Mouse (Mus musculus) forebrain, embryonic 14.5 days (tissue): Measurements from ENCODE around the gene Barhl2. TPM values are rescaled to one million over a fixed set of nuclear protein-coding genes. Genes with fewer than 3 reads are reported as not detected.

Experiments used
- ATAC-seq: fragments of 200-750 bp; cut with Nextera tagmentation; 2 replicates; pipeline ENCODE4 v1.8.0; 2017; ENCODE audit warnings: mild to moderate bottlenecking, moderate library complexity
- DNase-seq: peaks from one replicate; pipeline ENCODE4 v3.0.0-alpha.2; 2015; ENCODE audit warnings: low spot score
- H3K27ac ChIP-seq: fragments of 300-500 bp; sonication (generic); 2 replicates; pipeline ENCODE4 v1.5.1; 2014; ENCODE audit warnings: low read depth, mild to moderate bottlenecking, control low read depth, low read length, moderate library complexity
- H3K27me3 ChIP-seq: fragments of 300-500 bp; sonication (generic); replicated peaks from 2 replicates; pipeline ENCODE4 v1.6.1; 2014; ENCODE audit warnings: low read length, control low read depth, mixed read lengths; ENCODE audit not compliant: control insufficient read depth, insufficient read depth
- H3K36me3 ChIP-seq: fragments of 300-500 bp; sonication (generic); 2 replicates; pipeline ENCODE4 v1.6.1; 2014; ENCODE audit warnings: low read length, control low read depth; ENCODE audit not compliant: control insufficient read depth, insufficient read depth
- H3K4me1 ChIP-seq: fragments of 300-500 bp; sonication (generic); 2 replicates; pipeline ENCODE4 v1.6.1; 2014; ENCODE audit warnings: antibody characterized with exemption, low read length, control low read depth; ENCODE audit not compliant: control insufficient read depth, insufficient read depth
- H3K4me2 ChIP-seq: fragments of 300-500 bp; sonication (generic); 2 replicates; pipeline ENCODE4 v1.6.1; 2014; ENCODE audit warnings: mild to moderate bottlenecking, control low read depth, low read length
- H3K4me3 ChIP-seq: fragments of 300-500 bp; sonication (generic); 2 replicates; pipeline ENCODE4 v1.5.1; 2014; ENCODE audit warnings: low read depth, low read length, control low read depth
- H3K9ac ChIP-seq: fragments of 300-500 bp; sonication (generic); 2 replicates; pipeline ENCODE4 v1.6.1; 2014; ENCODE audit warnings: mild to moderate bottlenecking, low read length, control low read depth, moderate library complexity
- H3K9me3 ChIP-seq: fragments of 300-500 bp; sonication (generic); replicated peaks from 2 replicates; pipeline ENCODE4 v1.6.1; 2016; ENCODE audit warnings: low read length, control low read depth, mixed read lengths; ENCODE audit not compliant: control insufficient read depth
- WGBS: fragments of 180-500 bp; shearing (Covaris S2); extraction: QIAGEN DNeasy Blood & Tissue Kit; methylation state at CpG from one replicate; pipeline ENCODE4 v1.1.7; 2014; 5-methylcytosine and 5-hydroxymethylcytosine counted together
- polyA plus RNA-seq: library from polyadenylated mRNA; unstranded; fragments of >200 nt; fragmentation: Nextera tagmentation; extraction: Ambion mirVana; gene quantifications from 2 replicates; pipeline ENCODE4 v1.2.1, GENCODE M21; 2014

Barhl2 gene
- polyA plus RNA-seq, 1 experiment from 2014 or later: 1.9 TPM

DNA sequence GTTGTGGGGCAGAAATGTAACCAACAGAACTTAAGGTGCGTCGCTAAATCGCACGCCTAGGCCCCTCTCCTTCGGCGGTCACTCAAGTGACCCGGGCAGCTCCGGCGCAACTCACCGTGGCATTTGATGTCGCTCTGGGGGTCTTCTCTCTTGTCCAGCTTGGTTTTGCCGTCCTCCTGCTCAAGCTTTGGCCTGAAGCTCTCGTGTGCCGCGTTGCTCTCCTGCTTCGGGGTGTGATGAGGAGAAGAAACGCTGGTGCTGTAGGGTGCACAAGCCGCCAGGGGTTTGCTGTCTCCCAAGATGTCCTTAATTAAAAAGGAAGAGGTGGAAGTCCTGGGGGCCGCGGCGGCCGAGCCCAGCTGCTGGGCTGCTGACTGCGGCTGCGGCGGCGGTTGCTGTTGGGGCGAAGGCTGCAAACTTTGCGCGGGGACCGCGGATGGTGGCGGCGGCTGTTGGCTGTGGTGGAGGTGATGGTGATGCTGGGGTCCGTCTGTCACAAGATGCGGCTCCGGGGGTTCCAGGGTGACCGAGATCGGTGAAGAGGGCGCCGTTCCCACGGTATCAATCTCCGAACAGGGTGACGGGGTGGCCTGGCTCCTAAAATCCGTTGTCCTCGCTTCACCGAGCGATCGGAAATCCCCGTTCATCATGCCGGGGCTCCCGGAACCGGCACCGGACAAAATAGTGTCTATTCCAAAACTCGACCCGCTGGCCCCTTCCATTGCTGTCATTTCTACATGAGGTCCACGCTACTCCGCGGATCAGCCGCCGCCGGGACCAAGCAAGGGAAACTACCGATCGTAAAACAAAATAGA is 648 bp downstream of the Barhl2 start:
- Histone ChIP-seq H3K36me3 (no peaks in the 10 kb centered on the region), H3K27ac (peak overlapping the region; percentile 27; the same call in 1 of the 2 replicates), H3K4me3 (peak overlapping the region; percentile 45), H3K4me2 (peak overlapping the region; percentile 84), H3K9me3 (no peaks in the 10 kb centered on the region), H3K9ac (peak overlapping the region; percentile 52), H3K27me3 (peaks cover 84% of the 10 kb centered on the region), H3K4me1 (peaks cover 14% of the 10 kb centered on the region; the same call in 1 of the 2 replicates)
- WGBS: under 1% methylated on average over 63 of the region's 63 CpGs
- no peak for ATAC-seq
- peak; percentile 43 for DNase-seq

GRCm38 (mm10) chr5:106455984-106456383 is 2.0 kb downstream of the Barhl2 start:
- Histone ChIP-seq H3K36me3 (no peaks in the 10 kb centered on the region), H3K27ac (no peak overlapping the region), H3K9me3 (no peaks in the 10 kb centered on the region), H3K4me1 (peaks cover 14% of the 10 kb centered on the region; the same call in 1 of the 2 replicates), H3K4me3 (peak overlapping the region; percentile 23), H3K27me3 (peaks cover 81% of the 10 kb centered on the region), H3K9ac (peak overlapping the region; percentile 40; the same call in 1 of the 2 replicates), H3K4me2 (no peak overlapping the region)
- ATAC-seq (no peak), DNase-seq (peak; percentile 18)
- under 1% methylated on average over 7 of the region's 7 CpGs for whole genome bisulfite sequencing

DNA sequence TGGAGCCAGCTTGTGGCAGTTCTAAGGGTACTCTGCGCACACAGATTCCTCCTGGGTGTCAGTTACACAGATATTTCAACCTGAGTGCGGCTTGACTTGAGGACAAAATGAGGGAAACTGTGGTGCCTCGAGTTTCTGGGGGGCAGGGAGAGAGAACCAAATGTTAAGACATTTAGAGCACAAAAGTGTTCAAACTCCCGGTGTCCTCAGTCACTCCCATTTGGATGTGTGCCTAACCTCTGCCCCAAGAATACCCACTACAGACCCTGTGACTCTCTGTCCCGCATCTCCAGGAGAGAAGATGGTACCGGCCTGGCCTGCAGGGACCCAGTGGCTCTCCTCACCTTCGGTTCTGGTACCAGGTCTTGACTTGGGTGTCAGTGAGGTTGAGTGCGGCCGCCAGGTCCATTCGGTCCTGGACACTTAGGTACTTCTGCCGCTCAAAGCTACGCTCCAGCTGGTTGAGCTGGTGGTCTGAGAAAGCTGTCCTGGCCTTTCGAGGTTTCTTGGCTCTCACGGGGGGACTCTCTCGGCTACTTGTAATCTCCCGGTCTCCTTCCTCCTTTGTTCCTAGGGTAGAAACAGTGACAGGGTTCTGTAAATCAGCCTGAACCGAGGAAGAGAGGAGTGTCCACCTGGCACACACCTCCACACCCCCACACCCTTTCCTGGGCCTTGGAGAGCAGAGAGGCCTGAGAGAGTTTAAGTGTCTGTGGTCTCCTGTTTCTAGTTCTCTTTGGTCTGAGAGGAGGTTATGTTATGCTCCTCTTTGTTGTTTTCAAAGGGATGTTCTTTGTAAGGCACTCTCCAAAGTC is 2.7 kb downstream of the Barhl2 start:
- Histone ChIP-seq H3K27ac (no peak overlapping the region; the same call in 1 of the 2 replicates), H3K36me3 (no peaks in the 10 kb centered on the region), H3K4me1 (peaks cover 13% of the 10 kb centered on the region; the same call in 1 of the 2 replicates), H3K4me2 (peak overlapping the region; percentile 38), H3K27me3 (peaks cover 85% of the 10 kb centered on the region), H3K9me3 (no peaks in the 10 kb centered on the region), H3K4me3 (peak overlapping the region; percentile 23), H3K9ac (peak overlapping the region; percentile 40; the same call in 1 of the 2 replicates)
- ATAC-seq: no peak
- WGBS: 2% methylated on average over 17 of the region's 17 CpGs
- peak; percentile 8 for DNase-seq

GRCm38 (mm10) chr5:106454411-106455105 is 3.4 kb downstream of the Barhl2 start:
- ATAC-seq (no peak), DNase-seq (peak; percentile 21)
- 2% methylated on average over 9 of the region's 9 CpGs for WGBS
- H3K27me3 ChIP-seq: peaks cover 89% of the 10 kb centered on the region
- H3K4me1 ChIP-seq: peaks cover 11% of the 10 kb centered on the region; the same call in 1 of the 2 replicates
- 0 out of 2 replicates have a peak overlapping the region, but pooled peaks have one; percentile 5 for H3K27ac ChIP-seq
- H3K36me3 ChIP-seq: no peaks in the 10 kb centered on the region
- no peaks in the 10 kb centered on the region for H3K9me3 ChIP-seq
- peak overlapping the region; percentile 38 for H3K4me2 ChIP-seq
- peak overlapping the region; percentile 40; the same call in 1 of the 2 replicates for H3K9ac ChIP-seq
- peak overlapping the region; percentile 23 for H3K4me3 ChIP-seq

DNA sequence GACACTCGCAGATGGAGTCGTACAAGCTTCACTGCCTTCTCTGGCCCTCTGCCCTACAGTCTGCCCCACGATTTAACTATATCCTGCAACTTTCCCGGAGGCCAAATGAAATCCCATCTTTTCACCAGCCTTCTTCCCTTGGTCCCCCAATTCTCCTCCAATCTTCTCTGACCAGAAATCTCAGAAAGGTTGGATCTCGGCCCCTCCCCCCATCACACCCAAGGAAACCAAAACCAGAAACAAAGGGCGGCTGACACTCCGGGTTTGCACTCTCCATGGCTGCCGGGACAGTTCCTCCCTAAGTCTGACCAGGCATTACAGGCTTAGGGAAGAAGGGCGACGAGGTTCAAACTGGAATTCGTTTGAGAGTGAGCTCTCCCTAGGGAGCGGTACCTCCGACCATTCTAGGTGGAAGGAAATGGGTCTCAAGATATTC is 4.1 kb downstream of the Barhl2 start:
- H3K27ac ChIP-seq: peak overlapping the region; percentile 55; the same call in 1 of the 2 replicates
- H3K27me3 ChIP-seq: peaks cover 89% of the 10 kb centered on the region
- DNase-seq (peak; percentile 39), ATAC-seq (no peak)
- no peaks in the 10 kb centered on the region for H3K36me3 ChIP-seq
- peak overlapping the region; percentile 38 for H3K4me2 ChIP-seq
- no peaks in the 10 kb centered on the region for H3K9me3 ChIP-seq
- H3K9ac ChIP-seq: peak overlapping the region; percentile 53
- peak overlapping the region; percentile 23 for H3K4me3 ChIP-seq
- H3K4me1 ChIP-seq: peaks cover 5% of the 10 kb centered on the region; the same call in 1 of the 2 replicates
- 0% methylated on average over 13 of the region's 13 CpGs for WGBS

GRCm38 (mm10) chr5:106453181-106453885 is 4.6 kb downstream of the Barhl2 start:
- peak; percentile 36 for DNase-seq
- ATAC-seq: peak; percentile 13
- H3K4me1 ChIP-seq: peaks cover 3% of the 10 kb centered on the region; the same call in 1 of the 2 replicates
- H3K9ac ChIP-seq: peak overlapping the region; percentile 53
- WGBS: under 1% methylated on average over 45 of the region's 45 CpGs
- no peaks in the 10 kb centered on the region for H3K36me3 ChIP-seq
- peak overlapping the region; percentile 23 for H3K4me3 ChIP-seq
- H3K27ac ChIP-seq: peak overlapping the region; percentile 55
- H3K9me3 ChIP-seq: no peaks in the 10 kb centered on the region
- H3K27me3 ChIP-seq: peaks cover 89% of the 10 kb centered on the region
- peak overlapping the region; percentile 38 for H3K4me2 ChIP-seq

DNA sequence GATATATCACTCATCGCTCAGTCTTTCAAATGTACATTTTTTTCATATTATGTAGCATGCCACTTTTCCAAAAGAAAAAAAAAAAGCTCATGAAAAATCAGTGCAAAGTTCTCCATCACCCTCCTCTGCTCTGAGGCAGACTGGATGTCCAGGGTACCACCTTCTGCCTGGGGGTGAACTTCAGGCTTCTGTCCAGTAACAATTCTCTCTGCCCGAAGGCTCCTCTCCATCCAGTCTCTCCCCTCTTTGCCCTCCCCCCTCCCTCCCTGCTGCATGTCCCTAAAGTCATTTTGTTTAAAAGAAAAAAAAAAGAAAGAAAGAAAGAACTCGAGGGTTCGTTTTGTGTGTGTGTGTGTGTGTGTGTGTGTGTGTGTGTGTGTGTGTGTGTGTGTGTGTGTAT is 5.3 kb downstream of the Barhl2 start:
- H3K27ac ChIP-seq: no peak overlapping the region
- 3% methylated on average over 4 of the region's 4 CpGs for WGBS
- 0 out of 2 replicates have a peak overlapping the region, but pooled peaks have one; percentile 14 for H3K4me2 ChIP-seq
- H3K36me3 ChIP-seq: no peaks in the 10 kb centered on the region
- DNase-seq (no peak), ATAC-seq (no peak)
- H3K9ac ChIP-seq: no peak overlapping the region
- H3K4me3 ChIP-seq: no peak overlapping the region
- H3K27me3 ChIP-seq: peaks cover 89% of the 10 kb centered on the region
- H3K4me1 ChIP-seq: peaks cover 3% of the 10 kb centered on the region; the same call in 1 of the 2 replicates
- no peaks in the 10 kb centered on the region for H3K9me3 ChIP-seq
